Mouse (Mus musculus) MEL-GATA-1-ER (cell line): ENCODE results near the gene Ccdc130.

ENCODE experiments used
- DNase-seq: peaks from one replicate; pipeline ENCODE4 v3.0.0-alpha.2; 2012; ENCODE audit warnings: low read depth; ENCODE audit errors: extremely low read depth

Ccdc130 gene

GRCm38 (mm10) chr8:84269950-84270773 lies at the start of gene Ccdc130:
Gene Ccdc130 (minus strand): TSS chr8:84270380.
- DNase-seq: peak; percentile 99

- no peak for DNase-seq
Measured at GRCm38 (mm10) chr8:84308376-84308775, 38.2 kb upstream of the Ccdc130 start.

GRCm38 (mm10) chr8:84303951-84304350 lies 33.8 kb upstream of the Ccdc130 start:
- DNase-seq: no peak

- DNase-seq: no peak
Measured at GRCm38 (mm10) chr8:84297029-84297785, 27.0 kb upstream of the Ccdc130 start.

GRCm38 (mm10) chr8:84291688-84292087 lies 21.5 kb upstream of the Ccdc130 start:
- peak; percentile 51 for DNase-seq

GRCm38 (mm10) chr8:84291086-84291485 lies 20.9 kb upstream of the Ccdc130 start:
- DNase-seq: no peak

GRCm38 (mm10) chr8:84288892-84289291 lies 18.7 kb upstream of the Ccdc130 start:
- DNase-seq: no peak

GRCm38 (mm10) chr8:84285665-84286064 lies 15.5 kb upstream of the Ccdc130 start:
- DNase-seq: peak; percentile 64

GRCm38 (mm10) chr8:84284608-84285063 lies 14.5 kb upstream of the Ccdc130 start:
- no peak for DNase-seq

GRCm38 (mm10) chr8:84280777-84281176 lies 10.6 kb upstream of the Ccdc130 start:
- no peak for DNase-seq

GRCm38 (mm10) chr8:84276447-84276846 lies 6.3 kb upstream of the Ccdc130 start:
- DNase-seq: peak; percentile 68

GRCm38 (mm10) chr8:84273968-84274367 lies 3.8 kb upstream of the Ccdc130 start:
- no peak for DNase-seq

- no peak for DNase-seq
Measured at GRCm38 (mm10) chr8:84272302-84272701, 2.1 kb upstream of the Ccdc130 start.

- no peak for DNase-seq
Measured at GRCm38 (mm10) chr8:84261098-84261497, 9.1 kb downstream of the Ccdc130 start.

- DNase-seq: peak; percentile 77
Measured at GRCm38 (mm10) chr8:84256822-84257610, 13.2 kb downstream of the Ccdc130 start, which contains the start of gene Mri1. Gene Mri1 (minus strand): TSS chr8:84257326.

- no peak for DNase-seq
Measured at GRCm38 (mm10) chr8:84256458-84256821, 13.7 kb downstream of the Ccdc130 start.

GRCm38 (mm10) chr8:84255858-84256257 lies 14.3 kb downstream of the Ccdc130 start:
- DNase-seq: no peak

GRCm38 (mm10) chr8:84249257-84250170 lies 20.7 kb downstream of the Ccdc130 start, which contains the start of gene D8Ertd738e:
Gene D8Ertd738e (minus strand): TSS chr8:84249719.
- DNase-seq: peak; percentile 90

- no peak for DNase-seq
Measured at GRCm38 (mm10) chr8:84241821-84242220, 28.4 kb downstream of the Ccdc130 start.

GRCm38 (mm10) chr8:84241167-84241566 lies 29.0 kb downstream of the Ccdc130 start:
- DNase-seq: no peak
